Mouse (Mus musculus): ENCODE measurements around the gene Erbb4. TPM values are rescaled to one million over a fixed set of nuclear protein-coding genes. Genes with fewer than 3 reads are reported as not detected.

Erbb4 gene
- polyA plus RNA-seq, 1 experiment from 2014 or later, result 0.56 TPM

DNA sequence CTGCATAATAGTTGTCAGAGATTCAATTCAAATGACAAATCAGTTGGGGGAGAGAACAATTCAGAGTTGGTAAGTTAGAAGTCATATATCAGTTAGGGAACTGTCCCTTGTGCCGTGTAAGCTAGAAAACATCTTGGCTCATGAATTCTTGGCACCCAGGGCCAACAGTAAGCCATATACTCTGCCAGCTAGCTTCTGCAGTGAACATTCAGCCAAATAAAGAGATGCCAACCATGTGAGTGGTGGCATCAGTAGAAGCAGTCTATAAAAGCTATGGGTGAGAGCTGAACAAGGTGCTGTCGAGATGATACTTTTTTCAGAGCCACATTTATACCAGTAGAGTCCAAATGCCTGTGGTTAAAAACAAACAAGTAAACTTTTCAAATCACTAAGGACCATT, 973.4 kb downstream of the Erbb4 start:
- no peaks in the 10 kb centered on the region for H3K27me3 ChIP-seq
- H3K36me3 ChIP-seq, result no peaks in the 10 kb centered on the region
- ATAC-seq (ENCODE audit: insufficient number of reproducible peaks, insufficient read depth, low FRiP score, low TSS enrichment, low read depth), result no peak
- H3K9me3 ChIP-seq, result no peaks in the 10 kb centered on the region
- H3K9ac ChIP-seq, result no peak overlapping the region
- H3K4me2 ChIP-seq, result no peak overlapping the region
- H3K4me3 ChIP-seq, result no peak overlapping the region
- no peak overlapping the region for H3K27ac ChIP-seq
- no peaks in the 10 kb centered on the region for H3K4me1 ChIP-seq
- WGBS, result 88% methylated on average over 2 of the region's 2 CpGs

DNA sequence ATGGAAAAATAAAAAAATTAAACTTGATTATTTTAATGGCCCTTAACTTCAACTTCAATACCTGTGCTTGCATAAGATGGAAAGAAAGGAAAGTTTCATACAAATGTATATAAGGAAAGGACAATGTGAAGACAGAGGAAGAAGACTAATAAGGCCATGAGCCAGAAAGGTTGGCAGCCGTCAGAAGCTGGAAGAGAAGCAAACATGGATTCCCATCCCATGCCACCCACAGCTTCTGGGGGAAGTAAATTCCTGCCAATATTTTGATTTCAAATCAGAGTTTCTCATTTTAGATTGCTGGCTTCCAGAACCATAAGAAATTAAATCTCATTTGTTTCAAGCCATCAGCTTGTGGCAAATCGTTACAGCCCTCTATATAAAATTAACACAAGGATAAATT, 984.3 kb downstream of the Erbb4 start:
- no peaks in the 10 kb centered on the region for H3K36me3 ChIP-seq
- H3K27ac ChIP-seq, result no peak overlapping the region
- WGBS, result 87% methylated on average over 2 of the region's 2 CpGs
- no peaks in the 10 kb centered on the region for H3K9me3 ChIP-seq
- H3K27me3 ChIP-seq, result no peaks in the 10 kb centered on the region
- no peaks in the 10 kb centered on the region for H3K4me1 ChIP-seq
- ATAC-seq (ENCODE audit: insufficient number of reproducible peaks, insufficient read depth, low FRiP score, low TSS enrichment, low read depth), result no peak
- no peak overlapping the region for H3K4me3 ChIP-seq
- H3K4me2 ChIP-seq, result no peak overlapping the region
- no peak overlapping the region for H3K9ac ChIP-seq

DNA sequence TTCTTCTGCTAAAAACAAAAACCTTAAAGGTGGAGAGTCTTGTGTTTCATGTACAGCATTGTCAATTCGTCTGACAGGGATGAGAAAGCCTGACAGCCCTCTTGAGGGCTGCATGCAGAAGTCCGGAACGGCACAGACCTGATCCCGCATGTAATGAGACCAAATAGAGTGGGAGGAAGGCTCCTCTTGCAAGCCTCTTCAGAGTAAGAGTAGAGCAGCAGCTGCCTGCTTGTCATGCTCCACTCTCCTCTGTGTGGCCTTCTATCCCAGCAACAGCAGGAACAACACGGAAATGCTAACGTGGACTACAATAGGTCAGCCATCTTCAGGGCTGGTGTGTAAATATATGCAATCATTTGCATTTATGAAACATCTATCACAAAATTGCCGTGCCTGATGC, 987.5 kb downstream of the Erbb4 start:
- Histone ChIP-seq H3K4me3 (no peak overlapping the region), H3K4me1 (no peaks in the 10 kb centered on the region), H3K4me2 (no peak overlapping the region), H3K9ac (no peak overlapping the region), H3K36me3 (no peaks in the 10 kb centered on the region), H3K27ac (no peak overlapping the region), H3K27me3 (no peaks in the 10 kb centered on the region), H3K9me3 (no peaks in the 10 kb centered on the region)
- no peak for ATAC-seq (ENCODE audit: insufficient number of reproducible peaks, insufficient read depth, low FRiP score, low TSS enrichment, low read depth)
- 73% methylated on average over 7 of the region's 7 CpGs for WGBS

- ATAC-seq (ENCODE audit: insufficient number of reproducible peaks, insufficient read depth, low FRiP score, low TSS enrichment, low read depth), result no peak
- 52% methylated on average over 5 of the region's 5 CpGs for WGBS
Measured at GRCm38 (mm10) chr1:68115721-68116120, 992.1 kb downstream of the Erbb4 start.

DNA sequence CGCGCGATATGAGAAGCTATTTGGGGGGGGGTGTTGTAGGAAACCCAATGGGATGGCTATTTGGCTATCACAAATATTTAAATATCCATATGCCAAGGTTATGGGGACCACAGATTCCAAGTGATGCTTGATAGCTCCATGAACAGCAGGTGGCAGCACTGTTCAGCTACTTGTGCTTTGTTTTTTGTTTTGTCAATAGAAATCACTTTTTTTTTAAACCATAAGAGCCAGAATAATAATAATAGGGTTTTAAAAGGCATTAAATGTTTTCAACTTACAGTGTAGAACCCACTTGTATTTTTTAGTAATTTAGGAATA, 1001.4 kb downstream of the Erbb4 start:
- no peaks in the 10 kb centered on the region for H3K36me3 ChIP-seq
- no peaks in the 10 kb centered on the region for H3K27me3 ChIP-seq
- H3K4me3 ChIP-seq, result no peak overlapping the region
- WGBS, result 41% methylated on average over 3 of the region's 3 CpGs
- H3K4me1 ChIP-seq, result no peaks in the 10 kb centered on the region
- H3K9ac ChIP-seq, result no peak overlapping the region
- H3K9me3 ChIP-seq, result no peaks in the 10 kb centered on the region
- no peak overlapping the region for H3K27ac ChIP-seq
- no peak overlapping the region for H3K4me2 ChIP-seq
- ATAC-seq (ENCODE audit: insufficient number of reproducible peaks, insufficient read depth, low FRiP score, low TSS enrichment, low read depth), result no peak

More at GRCm38 (mm10) chr1:68115721-68116120, 992.1 kb downstream of the Erbb4 start:
- H3K4me1 ChIP-seq, result no peaks in the 10 kb centered on the region
- no peak overlapping the region for H3K9ac ChIP-seq
- no peak overlapping the region for H3K4me3 ChIP-seq
- H3K27me3 ChIP-seq, result no peaks in the 10 kb centered on the region
- H3K27ac ChIP-seq, result no peak overlapping the region
- H3K4me2 ChIP-seq, result no peak overlapping the region
- no peaks in the 10 kb centered on the region for H3K36me3 ChIP-seq
- no peaks in the 10 kb centered on the region for H3K9me3 ChIP-seq

DNA sequence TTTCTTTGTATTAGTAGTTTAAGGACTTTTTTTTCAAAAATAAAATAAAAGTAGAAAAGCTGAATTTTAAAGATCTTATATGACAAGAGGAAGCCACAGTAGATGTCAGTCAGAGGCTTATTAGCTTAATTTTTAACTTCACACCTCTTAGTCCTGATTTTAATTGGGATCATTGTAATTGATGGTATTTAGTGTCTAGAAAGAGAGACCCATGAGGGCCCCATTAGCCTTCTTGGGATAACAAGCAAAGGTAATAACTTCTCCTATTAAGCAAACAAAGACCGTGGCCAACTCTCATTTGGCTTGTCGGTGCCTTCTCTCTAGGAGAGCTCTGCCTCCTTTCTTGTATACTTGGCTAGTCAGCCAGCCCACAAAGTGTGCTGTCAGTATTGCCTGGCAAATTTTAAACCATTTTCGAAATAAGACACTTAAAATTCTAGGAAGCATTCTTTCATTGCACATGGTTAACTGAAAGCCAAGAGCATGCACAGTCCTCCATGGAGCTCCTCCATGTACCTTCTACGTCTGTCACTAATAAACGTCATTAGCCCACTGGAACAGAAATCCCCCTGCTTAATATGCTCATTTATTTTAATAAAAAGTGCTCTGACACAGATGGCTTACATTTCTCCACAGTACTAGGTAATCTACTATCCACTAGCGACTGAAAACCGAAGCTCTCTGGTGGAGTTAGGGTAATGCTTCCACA, 1001.9 kb downstream of the Erbb4 start:
- no peaks in the 10 kb centered on the region for H3K9me3 ChIP-seq
- no peaks in the 10 kb centered on the region for H3K4me1 ChIP-seq
- ATAC-seq (ENCODE audit: insufficient number of reproducible peaks, insufficient read depth, low FRiP score, low TSS enrichment, low read depth), result no peak
- H3K4me2 ChIP-seq, result no peak overlapping the region
- no peaks in the 10 kb centered on the region for H3K27me3 ChIP-seq
- WGBS, result 53% methylated on average over 7 of the region's 7 CpGs
- no peaks in the 10 kb centered on the region for H3K36me3 ChIP-seq
- H3K4me3 ChIP-seq, result no peak overlapping the region
- H3K9ac ChIP-seq, result no peak overlapping the region
- H3K27ac ChIP-seq, result no peak overlapping the region

DNA sequence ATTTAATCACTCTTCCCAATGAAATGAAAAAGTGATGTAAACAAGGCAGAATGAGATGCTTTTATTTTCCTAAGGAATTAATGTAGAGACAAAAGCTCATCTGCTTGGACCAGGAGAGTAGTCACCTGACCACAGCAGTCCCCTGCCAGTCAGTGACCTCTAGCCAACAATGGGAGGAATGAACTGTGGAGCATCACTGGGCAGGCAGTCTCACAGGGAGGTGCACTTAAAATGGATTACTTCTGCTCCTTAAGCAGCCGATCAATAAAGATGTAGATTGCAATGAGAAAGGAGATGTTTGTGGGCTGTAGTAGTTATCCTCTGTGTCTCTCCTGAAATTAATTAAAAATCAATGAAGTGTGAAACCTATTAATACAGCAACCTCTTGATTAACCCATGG, 1018.2 kb downstream of the Erbb4 start:
- WGBS, result 76% methylated on average over 1 of the region's 1 CpGs
- no peaks in the 10 kb centered on the region for H3K27me3 ChIP-seq
- no peak for ATAC-seq (ENCODE audit: insufficient number of reproducible peaks, insufficient read depth, low FRiP score, low TSS enrichment, low read depth)
- no peaks in the 10 kb centered on the region for H3K4me1 ChIP-seq
- H3K4me3 ChIP-seq, result no peak overlapping the region
- H3K4me2 ChIP-seq, result no peak overlapping the region
- no peaks in the 10 kb centered on the region for H3K36me3 ChIP-seq
- H3K9ac ChIP-seq, result no peak overlapping the region
- H3K9me3 ChIP-seq, result no peaks in the 10 kb centered on the region
- H3K27ac ChIP-seq, result no peak overlapping the region

DNA sequence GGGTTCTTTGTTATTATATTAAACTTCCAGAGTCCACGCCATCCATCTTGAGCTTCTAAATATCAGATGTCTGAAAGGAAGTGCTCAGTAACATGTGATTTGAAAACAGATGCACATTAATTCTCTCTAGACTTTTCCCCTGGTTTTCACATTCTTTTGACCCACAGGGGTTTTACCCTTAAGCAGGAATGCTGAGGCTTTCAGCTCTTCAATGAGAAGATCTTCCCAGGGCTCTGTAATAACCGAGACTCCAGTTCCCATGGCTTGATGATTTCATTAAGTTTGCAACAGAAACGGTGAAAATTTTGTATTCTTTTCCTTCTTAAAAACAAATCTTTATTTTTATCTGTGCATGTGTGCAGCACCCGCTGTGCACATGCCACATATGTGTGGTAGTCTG, 1051.4 kb downstream of the Erbb4 start:
- ATAC-seq (ENCODE audit: insufficient number of reproducible peaks, insufficient read depth, low FRiP score, low TSS enrichment, low read depth), result no peak
- WGBS, result 37% methylated on average over 4 of the region's 4 CpGs
- no peaks in the 10 kb centered on the region for H3K27me3 ChIP-seq
- H3K4me3 ChIP-seq, result no peak overlapping the region
- no peaks in the 10 kb centered on the region for H3K9me3 ChIP-seq
- no peak overlapping the region for H3K27ac ChIP-seq
- no peak overlapping the region for H3K9ac ChIP-seq
- H3K4me2 ChIP-seq, result no peak overlapping the region
- H3K36me3 ChIP-seq, result no peaks in the 10 kb centered on the region
- no peaks in the 10 kb centered on the region for H3K4me1 ChIP-seq

DNA sequence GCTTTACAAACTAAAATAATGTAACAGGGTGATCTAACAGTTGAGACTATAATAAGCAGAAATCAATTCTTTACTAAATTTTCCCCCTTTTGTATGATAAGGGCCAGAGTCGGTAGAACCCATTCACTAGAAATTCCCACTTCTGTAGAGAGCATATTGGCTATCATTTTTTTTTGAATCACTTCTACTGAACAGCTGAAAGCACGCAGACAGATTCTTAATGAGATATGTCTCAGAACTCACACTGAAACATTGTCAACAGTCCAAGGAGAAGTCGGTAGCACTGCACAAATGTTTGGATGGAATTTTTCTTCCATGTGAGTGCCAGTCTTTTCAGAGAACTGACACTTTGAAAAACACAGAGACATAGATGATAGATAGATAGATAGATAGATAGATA, 1053.1 kb downstream of the Erbb4 start:
- ATAC-seq (ENCODE audit: insufficient number of reproducible peaks, insufficient read depth, low FRiP score, low TSS enrichment, low read depth), result no peak
- Histone ChIP-seq H3K36me3 (no peaks in the 10 kb centered on the region), H3K9ac (no peak overlapping the region), H3K9me3 (no peaks in the 10 kb centered on the region), H3K4me2 (no peak overlapping the region), H3K27me3 (no peaks in the 10 kb centered on the region), H3K4me3 (no peak overlapping the region), H3K27ac (no peak overlapping the region), H3K4me1 (no peaks in the 10 kb centered on the region)
- 82% methylated on average over 3 of the region's 3 CpGs for WGBS

GRCm38 (mm10) chr1:68049856-68050255, 1058.0 kb downstream of the Erbb4 start:
- Histone ChIP-seq H3K27ac (no peak overlapping the region), H3K4me2 (no peak overlapping the region), H3K4me1 (peaks cover 4% of the 10 kb centered on the region; the same call in 1 of the 2 replicates), H3K9ac (no peak overlapping the region), H3K27me3 (no peaks in the 10 kb centered on the region), H3K4me3 (no peak overlapping the region), H3K36me3 (no peaks in the 10 kb centered on the region), H3K9me3 (no peaks in the 10 kb centered on the region)
- 54% methylated on average over 6 of the region's 6 CpGs for WGBS
- ATAC-seq (ENCODE audit: insufficient number of reproducible peaks, insufficient read depth, low FRiP score, low TSS enrichment, low read depth), result no peak

DNA sequence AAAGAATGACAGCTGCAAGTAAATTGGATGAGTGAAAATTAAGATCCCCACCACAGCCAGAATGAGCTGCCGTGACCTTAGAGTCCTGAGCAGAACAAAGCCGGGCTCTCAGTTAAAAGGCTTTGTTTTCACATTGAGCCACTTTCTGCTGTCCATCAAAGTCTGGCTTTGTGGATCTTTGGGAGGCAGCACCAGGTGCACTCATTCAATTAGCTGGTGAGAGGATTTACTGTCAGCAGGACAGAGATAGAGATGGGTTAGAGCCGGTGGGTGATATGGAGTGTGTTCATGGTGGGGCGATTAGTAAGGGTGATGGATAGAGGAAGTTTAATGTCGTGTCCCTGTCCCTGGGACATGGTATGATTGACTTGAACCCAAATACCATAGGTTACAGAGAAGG, 1060.7 kb downstream of the Erbb4 start:
- Histone ChIP-seq H3K9me3 (no peaks in the 10 kb centered on the region), H3K9ac (no peak overlapping the region), H3K27me3 (no peaks in the 10 kb centered on the region), H3K4me2 (peak overlapping the region; percentile 56), H3K4me3 (peak overlapping the region; percentile 34; the same call in 1 of the 2 replicates), H3K4me1 (peaks cover 4% of the 10 kb centered on the region; the same call in 1 of the 2 replicates), H3K36me3 (no peaks in the 10 kb centered on the region), H3K27ac (no peak overlapping the region)
- 11% methylated on average over 5 of the region's 5 CpGs for WGBS
- ATAC-seq (ENCODE audit: insufficient number of reproducible peaks, insufficient read depth, low FRiP score, low TSS enrichment, low read depth), result no peak

DNA sequence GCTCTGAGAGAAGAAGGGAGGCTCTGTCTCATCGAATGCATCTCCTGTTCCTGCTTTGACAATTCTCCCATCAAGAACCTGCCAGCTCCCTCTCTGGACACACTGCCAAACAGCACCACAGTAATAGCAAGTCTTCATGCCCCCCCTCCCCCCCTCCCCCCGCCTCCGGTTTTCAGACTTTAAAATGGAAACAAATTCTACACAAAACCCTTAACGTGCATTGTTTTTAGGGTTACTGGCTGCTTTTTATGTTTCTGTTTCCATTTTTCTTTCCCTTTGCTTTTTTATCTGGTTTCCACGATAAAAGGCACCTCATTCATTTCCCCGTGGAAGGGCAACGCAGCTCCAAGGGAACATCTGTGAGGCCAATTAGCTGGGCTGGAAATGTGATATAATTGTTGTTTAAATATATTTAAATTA, 1061.3 kb downstream of the Erbb4 start:
- H3K4me3 ChIP-seq, result peak overlapping the region; percentile 34
- H3K4me1 ChIP-seq, result peaks cover 4% of the 10 kb centered on the region; the same call in 1 of the 2 replicates
- H3K4me2 ChIP-seq, result peak overlapping the region; percentile 56
- no peak overlapping the region for H3K27ac ChIP-seq
- no peaks in the 10 kb centered on the region for H3K9me3 ChIP-seq
- no peak for ATAC-seq (ENCODE audit: insufficient number of reproducible peaks, insufficient read depth, low FRiP score, low TSS enrichment, low read depth)
- H3K36me3 ChIP-seq, result no peaks in the 10 kb centered on the region
- 0 out of 2 replicates have a peak overlapping the region, but pooled peaks have one; percentile 7 for H3K9ac ChIP-seq
- H3K27me3 ChIP-seq, result no peaks in the 10 kb centered on the region
- 4% methylated on average over 7 of the region's 7 CpGs for WGBS
